19 mouse cellular contexts compared by ENCODE assay signal in genomic region chr5:24280523-24280922, GRCm38 (mm10).
DNase-seq lines count a peak whose midpoint lies in the region; ATAC-seq and TF ChIP-seq lines count a peak whose summit lies in the region.
"Had no signal": no experiment of that assay in that cellular context is flagged by ENCODE, and none has a peak within 500 bp of the region (broad histone marks: within the 10 kb centered on the region; RNA-seq: fewer than 3 reads in every experiment).

No protein-coding gene starts in this region.

- no peak overlapping the region for H3K4me3 ChIP-seq in embryonic facial prominence, embryonic 14.5 days (ENCODE audit: low read depth, low read length)
- H3K4me3 ChIP-seq in midbrain, embryonic 13.5 days (replicated peaks) = no peak overlapping the region
- H3K4me3 ChIP-seq in liver, postnatal 0 days (ENCODE audit: low read depth, low read length) = no peak overlapping the region
- H3K4me3 ChIP-seq: embryonic facial prominence, embryonic 12.5 days; gastrocnemius, adult 2 months; limb, embryonic 12.5 days; liver, embryonic 13.5 days had no signal

- peak; percentile 81; the same call in 1 of the 2 replicates for ATAC-seq in embryonic facial prominence, embryonic 14.5 days (ENCODE audit: low read depth)
- peak; percentile 74 for ATAC-seq in midbrain, embryonic 13.5 days
- no peak for ATAC-seq in liver, postnatal 0 days

- H3K4me2 ChIP-seq in embryonic facial prominence, embryonic 14.5 days (ENCODE audit: low read depth, low read length) = no peak overlapping the region
- H3K4me2 ChIP-seq in midbrain, embryonic 13.5 days (replicated peaks) = no peak overlapping the region
- no peak overlapping the region for H3K4me2 ChIP-seq in liver, postnatal 0 days (ENCODE audit: low read depth, low read length)
- H3K4me2 ChIP-seq: embryonic facial prominence, embryonic 12.5 days; limb, embryonic 12.5 days; liver, embryonic 13.5 days had no signal

- H3K9me3 ChIP-seq in embryonic facial prominence, embryonic 14.5 days (ENCODE audit: control insufficient read depth, low read length) = no peaks in the 10 kb centered on the region
- no peaks in the 10 kb centered on the region for H3K9me3 ChIP-seq in midbrain, embryonic 13.5 days
- H3K9me3 ChIP-seq in liver, postnatal 0 days (ENCODE audit: low read length) = no peaks in the 10 kb centered on the region
- H3K9me3 ChIP-seq: embryonic facial prominence, embryonic 12.5 days; G1E; limb, embryonic 12.5 days; liver, embryonic 13.5 days had no signal

- no peaks in the 10 kb centered on the region for H3K36me3 ChIP-seq in embryonic facial prominence, embryonic 14.5 days (ENCODE audit: control insufficient read depth, insufficient read depth, low read length)
- H3K36me3 ChIP-seq in midbrain, embryonic 13.5 days = no peaks in the 10 kb centered on the region
- H3K36me3 ChIP-seq in liver, postnatal 0 days (replicated peaks; ENCODE audit: insufficient read depth, low read length) = no peaks in the 10 kb centered on the region
- H3K36me3 ChIP-seq: embryonic facial prominence, embryonic 12.5 days; G1E; limb, embryonic 12.5 days; liver, embryonic 13.5 days had no signal

- 78% methylated on average over 2 of the region's 2 CpGs for WGBS in embryonic facial prominence, embryonic 14.5 days
- 21% methylated on average over 2 of the region's 2 CpGs for WGBS in midbrain, embryonic 13.5 days
- WGBS in liver, postnatal 0 days (ENCODE audit: insufficient replicate concordance) = 66% methylated on average over 2 of the region's 2 CpGs

- no peaks in the 10 kb centered on the region for H3K4me1 ChIP-seq in embryonic facial prominence, embryonic 14.5 days (ENCODE audit: control insufficient read depth, insufficient read depth, low read length)
- peaks cover 13% of the 10 kb centered on the region for H3K4me1 ChIP-seq in midbrain, embryonic 13.5 days (replicated peaks)
- no peaks in the 10 kb centered on the region for H3K4me1 ChIP-seq in liver, postnatal 0 days (ENCODE audit: insufficient read depth)
- H3K4me1 ChIP-seq: embryonic facial prominence, embryonic 12.5 days; limb, embryonic 12.5 days; liver, embryonic 13.5 days had no signal

- peak; percentile 45 for DNase-seq in Muller cell, postnatal 12 days (ENCODE audit: inconsistent ontology term)
- peak; percentile 66 for DNase-seq in brain, adult 2 months (ENCODE audit: low read depth, low spot score)
- DNase-seq in embryonic facial prominence, embryonic 14.5 days (ENCODE audit: low spot score) = peak; percentile 62
- no peak for DNase-seq in liver, postnatal 0 days
- no peak for DNase-seq in natural killer cell, adult 2 months (ENCODE audit: low spot score in 2 of 2)
- DNase-seq in lung, postnatal 36 days = no peak
- DNase-seq: cerebellum, postnatal 10 days; gastrocnemius, adult 2 months; heart, adult 18-20 months; kidney, adult 11 months; layer of hippocampus, adult 9-11 months; liver, embryonic 13.5 days; right cerebral cortex, postnatal 14 days; thymus, postnatal 14 days had no signal

- H3K27ac ChIP-seq in embryonic facial prominence, embryonic 14.5 days (replicated peaks; ENCODE audit: low read depth, low read length) = no peak overlapping the region
- 0 out of 2 replicates have a peak overlapping the region, but pooled peaks have one; percentile 1 for H3K27ac ChIP-seq in midbrain, embryonic 13.5 days
- H3K27ac ChIP-seq in liver, postnatal 0 days (ENCODE audit: low read depth) = no peak overlapping the region
- H3K27ac ChIP-seq: embryonic facial prominence, embryonic 12.5 days; gastrocnemius, adult 2 months; limb, embryonic 12.5 days; liver, embryonic 13.5 days; stomach, postnatal 0 days had no signal

- no peak overlapping the region for H3K9ac ChIP-seq in embryonic facial prominence, embryonic 14.5 days (ENCODE audit: low read depth, low read length)
- H3K9ac ChIP-seq in midbrain, embryonic 13.5 days (replicated peaks) = no peak overlapping the region
- no peak overlapping the region for H3K9ac ChIP-seq in liver, postnatal 0 days (replicated peaks)
- H3K9ac ChIP-seq: embryonic facial prominence, embryonic 12.5 days; limb, embryonic 12.5 days; liver, embryonic 13.5 days had no signal

- TF ChIP-seq EP300 in liver, postnatal 0 days (IDR thresholded peaks at IDR 0.05; ENCODE audit: low read depth) = no peak

- no peak for TF ChIP-seq CTCF in liver, postnatal 0 days (IDR thresholded peaks at IDR 0.05; ENCODE audit: low read depth)

- no peaks in the 10 kb centered on the region for H3K27me3 ChIP-seq in embryonic facial prominence, embryonic 14.5 days (replicated peaks; ENCODE audit: control insufficient read depth, insufficient read depth, low read length)
- H3K27me3 ChIP-seq in midbrain, embryonic 13.5 days = no peaks in the 10 kb centered on the region
- peaks cover 2% of the 10 kb centered on the region; the same call in 1 of the 2 replicates for H3K27me3 ChIP-seq in liver, postnatal 0 days (ENCODE audit: insufficient read depth, low read length)
- H3K27me3 ChIP-seq: embryonic facial prominence, embryonic 12.5 days; limb, embryonic 12.5 days had no signal

Comparison
In these comparisons a context has a peak if more than half of its experiments do, and no peak if none do; other contexts are left out.
1. DNase-seq: peak in Muller cell, postnatal 12 days (single experiment), brain, adult 2 months (single experiment) and embryonic facial prominence, embryonic 14.5 days (single experiment); none in liver, postnatal 0 days (single experiment), natural killer cell, adult 2 months (0 of 2) and lung, postnatal 36 days (single experiment).